Mouse (Mus musculus) right cerebral cortex, postnatal 25 days (tissue): Measurements from ENCODE around the gene Zcwpw1.
"Not testable (repeated sequence)": the region's sequence is repeated elsewhere in the genome, so short reads cannot be mapped to it uniquely, and the experiment has no call there.

ENCODE experiments used
- DNase-seq: peaks from one replicate; pipeline ENCODE4 v3.0.0; 2022

Gene Zcwpw1

GRCm38 (mm10) chr5:137787151-137787928 lies at the start of gene Zcwpw1, which contains the start of gene Mepce:
TSS of gene Zcwpw1 (plus strand) at chr5:137787798.
TSS of gene Mepce (minus strand) at chr5:137787655.
- DNase-seq = peak; percentile 95

- no peak for DNase-seq
These were observed 49.1 kb upstream of the Zcwpw1 start for GRCm38 (mm10) chr5:137738516-137738915.

GRCm38 (mm10) chr5:137739471-137739870 lies 48.1 kb upstream of the Zcwpw1 start:
- no peak for DNase-seq

GRCm38 (mm10) chr5:137740506-137740905 lies 47.1 kb upstream of the Zcwpw1 start:
- no peak for DNase-seq

- DNase-seq = peak; percentile 83
These were observed 46.3 kb upstream of the Zcwpw1 start, which contains the start of gene Nyap1 for GRCm38 (mm10) chr5:137741023-137741931. TSS of gene Nyap1 (minus strand) at chr5:137741607.

- DNase-seq = no peak
These were observed 45.5 kb upstream of the Zcwpw1 start for GRCm38 (mm10) chr5:137742048-137742447.

- DNase-seq = no peak
These were observed 44.8 kb upstream of the Zcwpw1 start for GRCm38 (mm10) chr5:137742836-137743235.

GRCm38 (mm10) chr5:137744197-137744596 lies 43.4 kb upstream of the Zcwpw1 start:
- no peak for DNase-seq

GRCm38 (mm10) chr5:137745214-137746171 lies 42.1 kb upstream of the Zcwpw1 start, which contains the start of gene Tsc22d4:
TSS of gene Tsc22d4 (plus strand) at chr5:137745730.
- DNase-seq = peak; percentile 87

- DNase-seq = no peak
These were observed 41.2 kb upstream of the Zcwpw1 start for GRCm38 (mm10) chr5:137746282-137746850.

GRCm38 (mm10) chr5:137746851-137747325 lies 40.7 kb upstream of the Zcwpw1 start:
- DNase-seq = no peak

- DNase-seq = no peak
These were observed 40.2 kb upstream of the Zcwpw1 start for GRCm38 (mm10) chr5:137747326-137747961.

GRCm38 (mm10) chr5:137748130-137748770 lies 39.3 kb upstream of the Zcwpw1 start:
- DNase-seq = no peak

GRCm38 (mm10) chr5:137749196-137749836 lies 38.3 kb upstream of the Zcwpw1 start:
- no peak for DNase-seq

- not testable (repeated sequence) for DNase-seq
These were observed 37.4 kb upstream of the Zcwpw1 start for GRCm38 (mm10) chr5:137750212-137750611.

GRCm38 (mm10) chr5:137751221-137751887 lies 36.2 kb upstream of the Zcwpw1 start:
- DNase-seq = no peak

GRCm38 (mm10) chr5:137751988-137752387 lies 35.6 kb upstream of the Zcwpw1 start:
- DNase-seq = no peak

GRCm38 (mm10) chr5:137753111-137753832 lies 34.3 kb upstream of the Zcwpw1 start:
- DNase-seq = no peak

- no peak for DNase-seq
These were observed 32.2 kb upstream of the Zcwpw1 start for GRCm38 (mm10) chr5:137755425-137755824.
